Mouse (Mus musculus): ENCODE data around the gene Cand2. TPM values are rescaled to one million over a fixed set of nuclear protein-coding genes. Genes with fewer than 3 reads are reported as not detected.

The Cand2 gene
- total and polyA plus RNA-seq, 3 experiments: 3.6 to 17.1 (median 7.8) TPM

GRCm38 (mm10) chr6:115768207-115768606, 6.1 kb upstream of the Cand2 start:
- TF ChIP-seq JUN (IDR thresholded peaks at IDR 0.05; ENCODE audit: insufficient read depth, low read depth, low read length): no peak
- Histone ChIP-seq H3K4me2 (ENCODE audit: insufficient read depth, low read depth, poor library complexity, severe bottlenecking) (no peak overlapping the region), H3K9ac (ENCODE audit: insufficient read depth, low read depth) (no peak overlapping the region), H3K79me2 (replicated peaks; ENCODE audit: control insufficient read depth, extremely low read depth, insufficient read depth, poor library complexity, severe bottlenecking) (no peaks in the 10 kb centered on the region), H3K4me3 (replicated peaks in 1 of 3; ENCODE audit: low read depth in 2 of 3, low read length in 2 of 3, poor library complexity in 1 of 3) (no peak overlapping the region), H3K27ac (ENCODE audit: insufficient read depth, low read depth) (no peak overlapping the region), H3K36me3 (replicated peaks in 1 of 2; ENCODE audit: control insufficient read depth in 1 of 2, insufficient read depth in 1 of 2, low read length in 1 of 2) (no peaks in the 10 kb centered on the region), H3K4me1 (ENCODE audit: control insufficient read depth in 1 of 2, insufficient read depth in 2 of 2) (peaks cover 0 to 8% of the 10 kb centered on the region in 2 experiments; a peak in 2 of 4 replicates), H3K9me3 (replicated peaks; ENCODE audit: low read length) (no peaks in the 10 kb centered on the region), H3K27me3 (replicated peaks) (no peaks in the 10 kb centered on the region)
- in situ Hi-C loops (cut with MboI; ENCODE audit: low pct_ligation_motif_present, low pct_unique_long_range_greater_than_20kb, low sequenced_read_pairs) (no loop called here), dilution Hi-C loops (cut with MboI; ENCODE audit: extremely low pct_ligation_motif_present, extremely low pct_unique_long_range_greater_than_20kb, low sequenced_read_pairs) (no loop called here)
- DNase-seq (ENCODE audit: extremely low read depth): no peak

- no peak for TF ChIP-seq UBTF (IDR thresholded peaks at IDR 0.05; ENCODE audit: low read depth, low read length)
- no peak for TF ChIP-seq GABPA (IDR thresholded peaks at IDR 0.05; ENCODE audit: insufficient replicate concordance, low read depth, low read length)
- TF ChIP-seq CTCF (conservative IDR thresholded peaks at IDR 0.05 in 1 of 2, IDR thresholded peaks at IDR 0.05 in 1 of 2; ENCODE audit: low read depth in 2 of 2, low read length in 2 of 2): peak; percentile 31 to 43; a peak in 3 of 4 replicates
- TF ChIP-seq NRF1 (IDR thresholded peaks at IDR 0.05; ENCODE audit: low read depth, low read length): no peak
- TF ChIP-seq ETS1 (conservative IDR thresholded peaks at IDR 0.05; ENCODE audit: low read depth, low read length): no peak
- TF ChIP-seq MAZ (IDR thresholded peaks at IDR 0.05; ENCODE audit: low read depth, low read length): no peak
- no peak for TF ChIP-seq JUND (conservative IDR thresholded peaks at IDR 0.05; ENCODE audit: low read depth, low read length)
- TF ChIP-seq E2F4 (IDR thresholded peaks at IDR 0.05; ENCODE audit: insufficient replicate concordance, low read depth, low read length): no peak
- H3K27ac ChIP-seq (ENCODE audit: insufficient read depth, low read depth): no peak overlapping the region
- H3K36me3 ChIP-seq (replicated peaks in 1 of 2; ENCODE audit: control insufficient read depth in 1 of 2, insufficient read depth in 1 of 2, low read length in 1 of 2): no peaks in the 10 kb centered on the region
- H3K9me3 ChIP-seq (replicated peaks; ENCODE audit: low read length): no peaks in the 10 kb centered on the region
- no peaks in the 10 kb centered on the region for H3K27me3 ChIP-seq (replicated peaks)
- in situ Hi-C loops (cut with MboI; ENCODE audit: low pct_ligation_motif_present, low pct_unique_long_range_greater_than_20kb, low sequenced_read_pairs) (no loop called here), dilution Hi-C loops (cut with MboI; ENCODE audit: extremely low pct_ligation_motif_present, extremely low pct_unique_long_range_greater_than_20kb, low sequenced_read_pairs) (no loop called here)
- no peak overlapping the region for H3K4me2 ChIP-seq (ENCODE audit: insufficient read depth, low read depth, poor library complexity, severe bottlenecking)
- DNase-seq (ENCODE audit: extremely low read depth): no peak
- H3K9ac ChIP-seq (ENCODE audit: insufficient read depth, low read depth): no peak overlapping the region
- no peaks in the 10 kb centered on the region for H3K79me2 ChIP-seq (replicated peaks; ENCODE audit: control insufficient read depth, extremely low read depth, insufficient read depth, poor library complexity, severe bottlenecking)
- H3K4me3 ChIP-seq (replicated peaks in 1 of 3; ENCODE audit: low read depth in 2 of 3, low read length in 2 of 3, poor library complexity in 1 of 3): no peak overlapping the region
- peaks cover under 1 to 6% of the 10 kb centered on the region in 2 experiments; a peak in 3 of 4 replicates for H3K4me1 ChIP-seq (ENCODE audit: control insufficient read depth in 1 of 2, insufficient read depth in 2 of 2)
Observed at GRCm38 (mm10) chr6:115770059-115770670, 4.2 kb upstream of the Cand2 start.

DNA sequence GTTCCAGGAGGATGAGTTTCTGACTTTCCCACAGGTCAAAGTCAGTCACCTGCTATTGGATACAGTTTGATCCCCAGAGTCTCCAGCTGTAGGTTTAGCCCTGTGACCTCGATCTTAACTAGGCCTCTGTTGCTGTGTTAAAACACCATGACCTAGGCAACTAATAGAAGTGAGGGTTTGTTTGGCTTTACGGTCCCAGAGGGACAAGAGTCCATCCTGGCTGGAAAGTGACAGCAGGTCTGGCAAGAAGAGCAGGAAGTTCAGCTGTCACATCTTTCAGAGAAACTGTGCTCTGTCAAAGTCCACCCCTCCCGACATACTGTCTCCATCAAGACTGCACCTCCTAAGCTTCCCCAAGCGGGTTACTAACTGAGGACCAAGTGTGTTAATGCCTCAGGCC, 3.5 kb upstream of the Cand2 start:
- no peak for TF ChIP-seq EP300 (IDR thresholded peaks at IDR 0.05; ENCODE audit: low read length)
- no peak for TF ChIP-seq MAFK (IDR thresholded peaks at IDR 0.05; ENCODE audit: insufficient replicate concordance, low read length)
- TF ChIP-seq GABPA (IDR thresholded peaks at IDR 0.05; ENCODE audit: insufficient replicate concordance, low read depth, low read length): no peak
- no peak for TF ChIP-seq E2F4 (IDR thresholded peaks at IDR 0.05; ENCODE audit: insufficient replicate concordance, low read depth, low read length)
- no peak for TF ChIP-seq SMC3 (IDR thresholded peaks at IDR 0.05; ENCODE audit: low read depth, low read length)

More for the DNA sequence above, 3.5 kb upstream of the Cand2 start:
- H3K4me2 ChIP-seq (ENCODE audit: insufficient read depth, low read depth, poor library complexity, severe bottlenecking): no peak overlapping the region
- H3K4me3 ChIP-seq (replicated peaks in 1 of 3; ENCODE audit: low read depth in 2 of 3, low read length in 2 of 3, poor library complexity in 1 of 3): no peak overlapping the region
- H3K27ac ChIP-seq (ENCODE audit: insufficient read depth, low read depth): no peak overlapping the region
- no peaks in the 10 kb centered on the region for H3K9me3 ChIP-seq (replicated peaks; ENCODE audit: low read length)
- no peaks in the 10 kb centered on the region for H3K27me3 ChIP-seq (replicated peaks)
- dilution Hi-C loops (cut with MboI; ENCODE audit: extremely low pct_ligation_motif_present, extremely low pct_unique_long_range_greater_than_20kb, low sequenced_read_pairs): no loop called here
- in situ Hi-C loops (cut with MboI; ENCODE audit: low pct_ligation_motif_present, low pct_unique_long_range_greater_than_20kb, low sequenced_read_pairs): no loop called here
- H3K36me3 ChIP-seq (replicated peaks in 1 of 2; ENCODE audit: control insufficient read depth in 1 of 2, insufficient read depth in 1 of 2, low read length in 1 of 2): no peaks in the 10 kb centered on the region
- DNase-seq (ENCODE audit: extremely low read depth): no peak
- no peak overlapping the region for H3K9ac ChIP-seq (ENCODE audit: insufficient read depth, low read depth)
- H3K4me1 ChIP-seq (ENCODE audit: control insufficient read depth in 1 of 2, insufficient read depth in 2 of 2): peaks cover 6 to 13% of the 10 kb centered on the region in 2 experiments
- no peaks in the 10 kb centered on the region; the same call in 1 of the 2 replicates for H3K79me2 ChIP-seq (replicated peaks; ENCODE audit: control insufficient read depth, extremely low read depth, insufficient read depth, poor library complexity, severe bottlenecking)

Data from CH12.LX (cell line).